Mouse (Mus musculus): ENCODE results near the gene Syne3.

- TF ChIP-seq CTCF (IDR thresholded peaks at IDR 0.05) (no peak), EP300 (IDR thresholded peaks at IDR 0.05; ENCODE audit: insufficient read depth, low read depth, low read length) (no peak), POLR2A (IDR thresholded peaks at IDR 0.05; ENCODE audit: insufficient read depth, low read depth, low read length) (no peak)
Observed at GRCm38 (mm10) chr12:104978943-104979723, 30.5 kb downstream of the Syne3 start.
